24 mouse cellular contexts compared by ENCODE assay signal in the genomic region with DNA sequence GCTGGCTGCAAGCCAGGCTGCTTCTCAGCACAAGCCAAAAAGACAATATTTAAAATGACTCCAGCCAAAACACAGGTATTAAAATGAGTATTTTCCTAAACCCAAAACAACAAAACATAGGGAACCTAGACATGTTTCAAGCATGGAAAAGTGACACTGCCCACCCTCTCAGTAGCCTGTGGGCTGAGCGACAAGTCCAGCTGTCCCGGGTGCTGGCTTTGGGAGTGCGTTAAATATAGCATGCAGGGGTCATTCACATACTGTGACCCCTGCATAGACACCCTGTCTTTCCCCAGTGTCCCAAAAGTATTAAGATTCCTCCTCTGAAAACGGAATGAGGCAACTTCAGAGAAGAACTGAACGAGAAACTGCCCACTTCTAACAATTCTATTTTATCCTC. TPM values are rescaled to one million over a fixed set of nuclear protein-coding genes. Genes with fewer than 3 reads are reported as not detected.
DNase-seq lines count a peak whose midpoint lies in the region; ATAC-seq and TF ChIP-seq lines count a peak whose summit lies in the region.
"Had no signal": no experiment of that assay in that cellular context is flagged by ENCODE, and none has a peak within 500 bp of the region (broad histone marks: within the 10 kb centered on the region; RNA-seq: fewer than 3 reads in every experiment).

No protein-coding gene starts in this region.

- H3K4me3 ChIP-seq in heart, embryonic 12.5 days = peak overlapping the region; percentile 40; the same call in 1 of the 2 replicates
- no peak overlapping the region for H3K4me3 ChIP-seq in lung, embryonic 14.5 days (ENCODE audit: low read depth, low read length)
- H3K4me3 ChIP-seq: erythroblast, embryonic 14.5 days; forebrain, embryonic 13.5 days; kidney, embryonic 15.5 days; left cerebral cortex, adult 2 months; liver, embryonic 13.5 days; lung, embryonic 15.5 days had no signal

- H3K4me2 ChIP-seq in heart, embryonic 12.5 days = peak overlapping the region; percentile 63
- no peak overlapping the region for H3K4me2 ChIP-seq in lung, embryonic 14.5 days
- H3K4me2 ChIP-seq: forebrain, embryonic 13.5 days; kidney, embryonic 15.5 days; liver, embryonic 13.5 days; lung, embryonic 15.5 days; midbrain, embryonic 11.5 days had no signal

- no peak overlapping the region for H3K27ac ChIP-seq in heart, embryonic 12.5 days (ENCODE audit: poor library complexity, severe bottlenecking)
- H3K27ac ChIP-seq in lung, embryonic 14.5 days (ENCODE audit: low read depth) = no peak overlapping the region
- H3K27ac ChIP-seq: forebrain, embryonic 13.5 days; kidney, embryonic 15.5 days; left cerebral cortex, adult 2 months; liver, embryonic 13.5 days; lung, embryonic 15.5 days had no signal

- peaks cover 10% of the 10 kb centered on the region; the same call in 1 of the 2 replicates for H3K4me1 ChIP-seq in heart, embryonic 12.5 days (replicated peaks)
- no peaks in the 10 kb centered on the region for H3K4me1 ChIP-seq in lung, embryonic 14.5 days (ENCODE audit: insufficient read depth)
- H3K4me1 ChIP-seq: forebrain, embryonic 13.5 days; kidney, embryonic 15.5 days; liver, embryonic 13.5 days; lung, embryonic 15.5 days had no signal

- H3K9me3 ChIP-seq in heart, embryonic 12.5 days (replicated peaks) = no peaks in the 10 kb centered on the region
- H3K9me3 ChIP-seq in lung, embryonic 14.5 days (ENCODE audit: low read depth, low read length) = no peaks in the 10 kb centered on the region
- H3K9me3 ChIP-seq: forebrain, embryonic 13.5 days; kidney, embryonic 15.5 days; liver, embryonic 13.5 days; lung, embryonic 15.5 days had no signal

- ATAC-seq in heart, embryonic 12.5 days (ENCODE audit: insufficient number of reproducible peaks, low FRiP score) = no peak
- no peak for ATAC-seq in lung, embryonic 14.5 days (ENCODE audit: insufficient read depth)
- ATAC-seq: activated CD4-positive, CD25-positive, alpha-beta regulatory T cell, adult 4 months; forebrain, embryonic 13.5 days; hindbrain, embryonic 16.5 days; intestine, embryonic 16.5 days; Patski had no signal

- intact Hi-C loops in heart, postnatal 14 days (cut with DNase I) = no loop called here
- intact Hi-C loops in gastrocnemius, postnatal 14 days (cut with DNase I; ENCODE audit: low total_unique reads) = no loop called here

- H3K27me3 ChIP-seq in heart, embryonic 12.5 days (replicated peaks) = no peaks in the 10 kb centered on the region
- H3K27me3 ChIP-seq in lung, embryonic 14.5 days (ENCODE audit: insufficient read depth, low read length) = no peaks in the 10 kb centered on the region
- H3K27me3 ChIP-seq: forebrain, embryonic 13.5 days; kidney, embryonic 15.5 days; liver, embryonic 13.5 days; lung, embryonic 15.5 days; Patski had no signal

- peaks cover 9% of the 10 kb centered on the region; the same call in 1 of the 2 replicates for H3K36me3 ChIP-seq in heart, embryonic 12.5 days
- H3K36me3 ChIP-seq in lung, embryonic 14.5 days (ENCODE audit: insufficient read depth) = no peaks in the 10 kb centered on the region
- H3K36me3 ChIP-seq: liver, embryonic 13.5 days; lung, embryonic 15.5 days had no signal

- TF ChIP-seq CTCF in lung, embryonic 14.5 days (IDR thresholded peaks at IDR 0.05; ENCODE audit: low read depth) = no peak

- 50% methylated on average over 5 of the region's 5 CpGs for WGBS in heart, embryonic 12.5 days
- WGBS in lung, embryonic 14.5 days = 60% methylated on average over 5 of the region's 5 CpGs

- H3K9ac ChIP-seq in heart, embryonic 12.5 days = peak overlapping the region; percentile 48; the same call in 1 of the 2 replicates
- no peak overlapping the region for H3K9ac ChIP-seq in lung, embryonic 14.5 days
- H3K9ac ChIP-seq: forebrain, embryonic 13.5 days; kidney, embryonic 15.5 days; liver, embryonic 13.5 days; lung, embryonic 15.5 days had no signal

- no peak for DNase-seq in heart, postnatal 14 days
- DNase-seq in lung, embryonic 14.5 days = peak; percentile 15
- DNase-seq in lung, postnatal 25 days (ENCODE audit: low spot score) = no peak
- peak; percentile 28 for DNase-seq in gastrocnemius, postnatal 14 days
- DNase-seq in right cerebral cortex, postnatal 25 days = no peak
- DNase-seq in lung, postnatal 36 days = no peak
- DNase-seq: cerebellum, adult 2 months; kidney, postnatal 4 days; layer of hippocampus, adult 9-11 months; liver, embryonic 13.5 days; retina, postnatal 1 day; right cerebral cortex, postnatal 4 days had no signal

RNA-seq across cellular contexts. Expression of a gene that starts 3.8 kb away (rescaled TPM):
- 16.6 and 17.3 TPM in 2 replicates for polyA plus RNA-seq in heart, embryonic 12.5 days (2016; fragmentation: Nextera tagmentation; extraction: Ambion mirVana)
- total RNA-seq in heart, postnatal 14 days (2021) = 10 to 100 TPM; 60.5 to 62.0 TPM
- 0.13 and 0.76 TPM in 2 replicates for polyA plus RNA-seq in lung, embryonic 14.5 days (2014; fragmentation: Nextera tagmentation; extraction: Ambion mirVana)
- total RNA-seq in gastrocnemius, postnatal 14 days (2021) = 100 to 1,000 TPM; 474 to 551 TPM
- total RNA-seq: common myeloid progenitor, adult 5-6 weeks had no signal
- polyA plus RNA-seq: activated CD4-positive, CD25-positive, alpha-beta regulatory T cell, adult 4 months; erythroblast, embryonic 14.5 days had no signal

RNA-seq across cellular contexts. Expression of a gene that starts 26.8 kb away (rescaled TPM):
- 13.1 and 16.8 TPM in 2 replicates for polyA plus RNA-seq in heart, embryonic 12.5 days (2016; fragmentation: Nextera tagmentation; extraction: Ambion mirVana)
- 1 to 10 TPM; 4.3 to 5.0 TPM for total RNA-seq in heart, postnatal 14 days (2021)
- 14.2 and 15.6 TPM in 2 replicates for polyA plus RNA-seq in lung, embryonic 14.5 days (2014; fragmentation: Nextera tagmentation; extraction: Ambion mirVana)
- 1 to 10 TPM; 2.8 to 4.2 TPM for total RNA-seq in gastrocnemius, postnatal 14 days (2021)
- polyA plus RNA-seq: erythroblast, embryonic 14.5 days had no signal

RNA-seq across cellular contexts. Expression of a gene that starts 39.6 kb away (rescaled TPM):
- polyA plus RNA-seq in heart, embryonic 12.5 days (2016; fragmentation: Nextera tagmentation; extraction: Ambion mirVana) = 22.4 and 22.8 TPM in 2 replicates
- total RNA-seq in heart, postnatal 14 days (2021) = 10 to 100 TPM; 29.7 to 30.5 TPM
- 14.6 and 15.3 TPM in 2 replicates for polyA plus RNA-seq in lung, embryonic 14.5 days (2014; fragmentation: Nextera tagmentation; extraction: Ambion mirVana)
- total RNA-seq in gastrocnemius, postnatal 14 days (2021) = 10 to 100 TPM; 11.8 to 14.7 TPM
- polyA plus RNA-seq: erythroblast, embryonic 14.5 days had no signal

RNA-seq across cellular contexts. Expression of a gene that starts 48.6 kb away (rescaled TPM):
- polyA plus RNA-seq in heart, embryonic 12.5 days (2016; fragmentation: Nextera tagmentation; extraction: Ambion mirVana) = 115 and 120 TPM in 2 replicates
- total RNA-seq in heart, postnatal 14 days (2021) = 10 to 100 TPM; 44.0 to 44.9 TPM
- 120 and 130 TPM in 2 replicates for polyA plus RNA-seq in lung, embryonic 14.5 days (2014; fragmentation: Nextera tagmentation; extraction: Ambion mirVana)
- total RNA-seq in gastrocnemius, postnatal 14 days (2021) = 10 to 100 TPM; 26.7 to 31.9 TPM

Comparison
In these comparisons a context has a peak if more than half of its experiments do, and no peak if none do; other contexts are left out.
1. DNase-seq: peak in lung, embryonic 14.5 days (single experiment) and gastrocnemius, postnatal 14 days (single experiment); none in heart, postnatal 14 days (0 of 2), lung, postnatal 25 days (single experiment), right cerebral cortex, postnatal 25 days (single experiment) and lung, postnatal 36 days (single experiment).
2. RNA of a gene that starts 3.8 kb away (total RNA-seq): 474 to 551 TPM in gastrocnemius, postnatal 14 days; 60.5 to 62.0 TPM in heart, postnatal 14 days; every median in the first group is over 4 times any median in the second.